Mouse (Mus musculus): Measurements from ENCODE around the gene Hes2.

The Hes2 gene

GRCm38 (mm10) chr4:152158585-152159284, at the start of gene Hes2:
Hes2 (plus strand) TSS chr4:152158867.
- no peak for DNase-seq (ENCODE audit: low spot score in 2 of 2)

GRCm38 (mm10) chr4:152109509-152109908, 49.2 kb upstream of the Hes2 start:
- DNase-seq (ENCODE audit: low spot score in 2 of 2): no peak

DNA sequence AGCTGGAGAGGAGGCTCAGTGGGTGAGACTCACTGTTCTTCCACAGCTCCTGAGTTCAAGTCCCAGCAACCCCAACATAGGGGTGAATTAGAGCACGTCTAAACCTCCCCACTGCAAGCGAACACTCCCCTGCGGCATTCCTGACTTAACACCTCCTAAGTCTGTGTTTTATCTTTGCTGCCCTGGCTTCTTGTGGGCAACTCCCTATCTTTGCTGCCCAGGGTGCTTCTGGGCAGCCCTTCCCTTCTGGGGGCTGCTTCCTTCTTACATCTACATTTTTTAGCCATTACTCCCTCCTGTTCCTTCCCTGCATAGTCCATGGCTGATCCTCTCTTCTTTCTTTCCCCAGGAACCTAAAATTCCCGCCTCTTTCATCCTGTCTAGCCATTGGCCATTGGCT, 48.0 kb upstream of the Hes2 start:
- no peak for DNase-seq (ENCODE audit: low spot score in 2 of 2)

- no peak for DNase-seq (ENCODE audit: low spot score in 2 of 2)
These were observed 46.3 kb upstream of the Hes2 start for GRCm38 (mm10) chr4:152112329-152112728.

DNA sequence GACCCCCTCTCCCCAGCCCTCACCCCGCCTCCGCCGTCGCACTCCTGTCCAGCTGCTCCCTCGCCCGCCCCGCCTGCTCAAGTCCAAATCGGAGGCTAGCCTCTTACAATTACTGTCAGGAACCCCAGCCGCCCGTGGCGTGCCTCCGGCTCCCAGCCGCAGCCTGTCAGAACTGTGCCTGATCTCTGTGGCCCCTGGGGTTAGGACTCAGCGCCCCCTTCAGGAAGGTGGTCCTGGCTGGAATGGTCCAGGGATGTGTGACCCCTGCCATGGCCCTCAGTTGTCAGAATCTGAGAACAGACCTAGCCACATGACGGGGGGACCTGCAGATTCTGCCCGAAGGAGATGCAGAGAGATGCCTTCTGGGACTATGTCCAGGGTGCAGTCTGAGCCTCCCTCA, 44.6 kb upstream of the Hes2 start:
- no peak for DNase-seq (ENCODE audit: low spot score in 2 of 2)

GRCm38 (mm10) chr4:152115921-152116612, 42.6 kb upstream of the Hes2 start, which contains the start of gene Tnfrsf25:
Tnfrsf25 (plus strand) TSS chr4:152115934.
- no peak for DNase-seq (ENCODE audit: low spot score in 2 of 2)

GRCm38 (mm10) chr4:152117538-152117937, 41.1 kb upstream of the Hes2 start:
- no peak for DNase-seq (ENCODE audit: low spot score in 2 of 2)

DNA sequence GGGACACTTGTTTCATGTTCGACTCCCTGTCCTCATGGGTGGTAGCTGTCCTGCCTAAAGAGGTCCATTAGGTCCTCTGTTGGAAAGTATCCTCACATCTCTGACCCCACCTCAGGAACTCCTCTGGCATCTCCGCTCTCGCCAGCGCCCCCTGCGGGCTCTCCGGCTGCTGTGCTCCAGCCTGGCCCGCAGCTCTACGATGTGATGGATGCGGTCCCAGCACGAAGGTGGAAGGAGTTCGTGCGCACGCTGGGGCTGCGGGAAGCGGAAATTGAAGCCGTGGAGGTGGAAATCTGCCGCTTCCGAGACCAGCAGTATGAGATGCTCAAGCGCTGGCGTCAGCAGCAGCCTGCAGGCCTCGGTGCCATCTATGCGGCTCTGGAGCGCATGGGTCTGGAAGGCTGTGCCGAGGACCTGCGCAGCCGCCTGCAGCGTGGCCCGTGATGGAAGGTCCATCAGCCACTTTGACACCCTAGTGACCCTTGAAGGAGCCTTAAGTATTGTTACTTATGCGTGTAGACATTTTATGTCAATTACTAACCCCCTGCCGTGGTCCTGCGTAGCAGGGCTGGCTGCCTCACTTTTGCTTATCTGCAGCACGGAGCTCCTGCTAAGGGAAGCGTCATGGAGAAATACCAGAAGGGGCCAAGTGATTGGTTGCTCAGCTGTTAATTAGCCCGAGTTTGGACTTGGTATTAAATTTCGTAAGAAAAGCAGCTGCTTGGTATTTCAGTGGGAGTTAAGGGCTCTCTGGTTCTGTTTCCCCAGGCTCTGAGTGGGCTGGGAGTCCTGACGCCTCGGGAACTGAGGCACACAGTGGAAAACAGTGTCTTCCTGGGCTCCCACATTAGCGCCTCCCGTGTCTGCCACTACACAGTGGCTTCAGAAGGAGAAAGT, 39.0 kb upstream of the Hes2 start:
- peak in 1 of 2 experiments; percentile 40 for DNase-seq (ENCODE audit: low spot score in 2 of 2)

- no peak for DNase-seq (ENCODE audit: low spot score in 2 of 2)
These were observed 38.1 kb upstream of the Hes2 start for GRCm38 (mm10) chr4:152120311-152121182.

DNA sequence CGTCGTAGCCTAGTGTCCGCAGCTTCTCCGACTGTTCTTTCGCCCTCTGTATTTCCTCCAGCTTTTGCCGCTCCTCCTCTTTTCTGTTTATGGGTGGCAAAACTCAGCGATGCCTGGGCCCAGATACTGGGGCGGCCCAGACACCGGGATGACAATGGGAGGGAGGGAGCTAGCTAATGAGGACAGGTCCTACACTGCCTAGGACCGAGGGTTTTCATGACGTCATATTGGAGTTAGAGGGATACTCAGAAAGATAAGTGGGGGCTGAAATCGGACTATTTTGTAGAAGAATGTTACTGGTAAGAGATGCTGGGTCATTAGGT, 37.5 kb upstream of the Hes2 start:
- no peak for DNase-seq (ENCODE audit: low spot score in 2 of 2)

GRCm38 (mm10) chr4:152124361-152124961, 34.2 kb upstream of the Hes2 start:
- no peak for DNase-seq (ENCODE audit: low spot score in 2 of 2)

GRCm38 (mm10) chr4:152125161-152126025, 33.3 kb upstream of the Hes2 start:
- peak in 1 of 2 experiments; percentile 64 for DNase-seq (ENCODE audit: low spot score in 2 of 2)

- peak in 1 of 2 experiments; percentile 62 for DNase-seq (ENCODE audit: low spot score in 2 of 2)
These were observed 32.4 kb upstream of the Hes2 start for GRCm38 (mm10) chr4:152126026-152126920.

- DNase-seq (ENCODE audit: low spot score in 2 of 2): peak in 1 of 2 experiments; percentile 58
These were observed 30.8 kb upstream of the Hes2 start for GRCm38 (mm10) chr4:152127884-152128283.

DNA sequence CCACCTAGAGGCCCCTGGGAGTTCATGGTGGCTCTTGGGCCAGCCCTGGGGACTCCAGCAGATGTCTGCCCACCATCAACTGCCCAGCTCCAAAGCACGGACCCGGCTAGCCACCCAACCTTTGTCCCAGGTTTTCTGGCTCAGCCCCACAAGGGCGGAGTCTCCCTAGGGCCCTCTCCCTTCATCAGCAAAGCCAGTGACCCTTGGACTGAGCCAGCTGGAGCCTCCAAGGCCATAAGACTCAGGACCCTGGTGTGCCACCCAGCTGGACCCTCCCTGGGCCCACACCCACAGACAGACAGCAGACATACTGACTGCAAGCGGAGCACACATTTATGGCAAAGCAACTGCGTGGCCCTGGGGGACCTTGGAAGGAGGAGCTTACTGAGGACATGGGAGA, 29.9 kb upstream of the Hes2 start:
- DNase-seq (ENCODE audit: low spot score in 2 of 2): peak in 1 of 2 experiments; percentile 54

DNA sequence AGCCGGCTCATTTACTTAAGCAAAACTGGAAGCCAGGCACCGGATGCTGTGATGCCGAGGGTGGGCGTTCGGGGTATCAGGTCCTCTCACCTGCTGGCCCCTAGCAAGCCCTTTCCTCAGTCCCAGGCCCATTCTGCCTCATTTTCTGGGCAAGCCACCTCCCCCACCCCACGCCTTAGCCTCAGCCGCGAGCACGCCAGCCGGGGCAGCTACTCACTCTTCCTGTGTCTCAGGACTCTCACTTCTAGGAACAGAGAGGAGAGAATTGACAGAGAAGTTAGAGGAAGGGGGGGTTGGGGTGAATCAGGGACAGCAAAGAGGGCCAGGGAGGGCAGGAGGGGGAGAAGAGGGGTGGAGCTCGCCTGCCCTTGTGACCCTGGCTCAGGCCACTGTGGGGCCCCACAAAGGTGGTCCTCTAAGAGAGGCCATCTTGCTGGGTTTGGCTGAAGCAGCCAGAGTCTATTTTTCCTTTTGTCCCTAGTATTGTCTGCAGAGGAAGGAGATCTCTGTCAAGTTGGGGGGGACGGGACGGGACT, 29.2 kb upstream of the Hes2 start:
- peak in 1 of 2 experiments; percentile 56 for DNase-seq (ENCODE audit: low spot score in 2 of 2)

- DNase-seq (ENCODE audit: low spot score in 2 of 2): peak; percentile 61 to 67
These were observed 27.7 kb upstream of the Hes2 start for GRCm38 (mm10) chr4:152130771-152131653.

Data from urinary bladder, postnatal 4 days (tissue).